Mouse (Mus musculus): Measurements from ENCODE around the gene Lgi1.

DNA sequence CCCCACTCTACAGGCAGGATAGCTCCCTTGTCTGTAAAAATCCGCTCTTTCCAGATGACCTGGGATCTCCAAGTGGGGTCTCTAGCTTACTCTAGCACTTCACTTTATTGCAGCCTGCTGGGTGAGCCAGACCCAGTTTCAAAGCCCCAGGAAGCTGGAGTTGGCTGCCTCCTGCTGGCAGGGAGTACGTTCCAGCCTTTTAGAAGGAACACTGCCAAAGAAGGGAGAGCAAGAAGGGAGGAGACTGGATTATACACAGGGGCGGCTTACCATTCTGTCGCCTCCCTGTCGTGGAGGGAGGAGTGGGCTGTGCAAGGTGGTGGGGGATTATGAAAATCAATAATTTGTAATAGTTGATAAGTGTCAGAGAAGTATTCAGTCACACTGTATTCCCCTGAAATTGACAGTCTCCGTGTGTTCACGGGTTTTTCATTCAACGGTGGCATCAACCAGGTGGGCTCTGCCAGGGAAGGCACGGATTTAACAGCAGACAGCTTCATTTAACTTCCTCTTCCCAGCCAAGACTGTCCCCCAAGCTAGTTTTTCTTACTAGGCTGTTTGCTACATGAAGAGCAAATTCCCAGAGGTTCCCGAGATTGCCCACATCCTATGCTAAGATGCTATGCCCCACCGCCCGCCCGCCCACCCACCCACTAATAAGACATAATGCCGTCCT lies 369 bp upstream of the Lgi1 start:
- no peak for TF ChIP-seq CTCF (IDR thresholded peaks at IDR 0.05; ENCODE audit: low read depth, low read length)
- no peak for TF ChIP-seq GATA1 (IDR thresholded peaks at IDR 0.05; ENCODE audit: borderline replicate concordance, low read length)
- TF ChIP-seq POLR2AphosphoS5 (IDR thresholded peaks at IDR 0.05; ENCODE audit: insufficient replicate concordance, low read depth, low read length): no peak
- no peak for TF ChIP-seq TAL1 (conservative IDR thresholded peaks at IDR 0.05; ENCODE audit: low read depth, low read length)
- TF ChIP-seq GATA2 (IDR thresholded peaks at IDR 0.05; ENCODE audit: borderline replicate concordance, low read depth, low read length): no peak

Measured in G1E (cell line).